Mouse (Mus musculus) heart, embryonic 15.5 days (tissue): ENCODE measurements around the gene Fbxo40. TPM values are rescaled to one million over a fixed set of nuclear protein-coding genes. Genes with fewer than 3 reads are reported as not detected.

Source experiments
- ATAC-seq: fragments of 200-750 bp; cut with Nextera tagmentation; replicated peaks from 2 replicates; pipeline ENCODE4 v1.8.0; 2017; ENCODE audit warnings: low read depth, moderate TSS enrichment; ENCODE audit not compliant: insufficient number of reproducible peaks, insufficient read depth, low FRiP score
- H3K27ac ChIP-seq: fragments of 300-500 bp; sonication (generic); 2 replicates; pipeline ENCODE4 v1.5.1; 2015; ENCODE audit warnings: mild to moderate bottlenecking, inconsistent platforms
- H3K27me3 ChIP-seq: fragments of 300-500 bp; sonication (generic); 2 replicates; pipeline ENCODE4 v1.6.1; 2015; ENCODE audit warnings: inconsistent platforms
- H3K36me3 ChIP-seq: fragments of 300-500 bp; sonication (generic); 2 replicates; pipeline ENCODE4 v1.6.1; 2015; ENCODE audit warnings: mild to moderate bottlenecking, inconsistent platforms
- H3K4me1 ChIP-seq: fragments of 300-500 bp; sonication (generic); replicated peaks from 2 replicates; pipeline ENCODE4 v1.6.1; 2015; ENCODE audit warnings: inconsistent platforms
- H3K4me2 ChIP-seq: fragments of 300-500 bp; sonication (generic); 2 replicates; pipeline ENCODE4 v1.6.1; 2015; ENCODE audit warnings: inconsistent platforms, mild to moderate bottlenecking, moderate library complexity
- H3K4me3 ChIP-seq: fragments of 300-500 bp; sonication (generic); 2 replicates; pipeline ENCODE4 v1.5.1; 2015; ENCODE audit warnings: mild to moderate bottlenecking, inconsistent platforms
- H3K9ac ChIP-seq: fragments of 300-500 bp; sonication (generic); 2 replicates; pipeline ENCODE4 v1.6.1; 2015; ENCODE audit warnings: mild to moderate bottlenecking, inconsistent platforms
- H3K9me3 ChIP-seq: fragments of 300-500 bp; sonication (generic); replicated peaks from 2 replicates; pipeline ENCODE4 v1.6.1; 2016; ENCODE audit warnings: inconsistent platforms
- WGBS: fragments of 180-500 bp; shearing (Covaris S2); methylation state at CpG from one replicate; pipeline ENCODE4 v1.1.7; 2015; ENCODE audit warnings: mixed read lengths; 5-methylcytosine and 5-hydroxymethylcytosine counted together
- polyA plus RNA-seq: library from polyadenylated mRNA; unstranded; fragments of >200 nt; fragmentation: Nextera tagmentation; extraction: Ambion mirVana; gene quantifications from 2 replicates; pipeline ENCODE4 v1.2.1, GENCODE M21; 2015

The Fbxo40 gene
- polyA plus RNA-seq, 1 experiment from 2014 or later, result 13.8 TPM

DNA sequence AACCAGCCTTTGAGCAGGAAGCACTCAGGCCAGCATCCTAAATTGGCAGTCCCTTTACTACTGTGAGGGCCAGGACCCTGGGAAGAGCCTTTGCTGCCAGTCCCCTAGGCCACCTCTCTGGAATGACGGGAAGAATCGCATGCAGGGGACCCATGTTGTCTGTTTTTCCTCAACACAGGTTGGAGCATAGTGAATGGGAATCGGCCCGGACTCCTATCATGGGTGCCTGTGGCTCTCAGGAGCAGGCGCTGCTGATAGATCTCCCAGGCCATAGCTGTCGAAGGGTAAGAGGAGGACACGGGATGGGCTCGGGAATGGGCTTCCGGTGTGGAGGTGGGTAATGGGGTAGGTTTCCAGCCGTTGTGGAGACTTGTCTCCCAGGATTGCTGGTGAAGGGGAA lies 58.9 kb downstream of the Fbxo40 start:
- H3K4me3 ChIP-seq, result no peak overlapping the region
- no peak overlapping the region for H3K4me2 ChIP-seq
- no peaks in the 10 kb centered on the region for H3K9me3 ChIP-seq
- H3K27me3 ChIP-seq, result no peaks in the 10 kb centered on the region
- peaks cover 64% of the 10 kb centered on the region for H3K36me3 ChIP-seq
- no peak for ATAC-seq
- 82% methylated on average over 10 of the region's 10 CpGs for WGBS
- H3K27ac ChIP-seq, result no peak overlapping the region
- peaks cover 12% of the 10 kb centered on the region for H3K4me1 ChIP-seq
- no peak overlapping the region for H3K9ac ChIP-seq

DNA sequence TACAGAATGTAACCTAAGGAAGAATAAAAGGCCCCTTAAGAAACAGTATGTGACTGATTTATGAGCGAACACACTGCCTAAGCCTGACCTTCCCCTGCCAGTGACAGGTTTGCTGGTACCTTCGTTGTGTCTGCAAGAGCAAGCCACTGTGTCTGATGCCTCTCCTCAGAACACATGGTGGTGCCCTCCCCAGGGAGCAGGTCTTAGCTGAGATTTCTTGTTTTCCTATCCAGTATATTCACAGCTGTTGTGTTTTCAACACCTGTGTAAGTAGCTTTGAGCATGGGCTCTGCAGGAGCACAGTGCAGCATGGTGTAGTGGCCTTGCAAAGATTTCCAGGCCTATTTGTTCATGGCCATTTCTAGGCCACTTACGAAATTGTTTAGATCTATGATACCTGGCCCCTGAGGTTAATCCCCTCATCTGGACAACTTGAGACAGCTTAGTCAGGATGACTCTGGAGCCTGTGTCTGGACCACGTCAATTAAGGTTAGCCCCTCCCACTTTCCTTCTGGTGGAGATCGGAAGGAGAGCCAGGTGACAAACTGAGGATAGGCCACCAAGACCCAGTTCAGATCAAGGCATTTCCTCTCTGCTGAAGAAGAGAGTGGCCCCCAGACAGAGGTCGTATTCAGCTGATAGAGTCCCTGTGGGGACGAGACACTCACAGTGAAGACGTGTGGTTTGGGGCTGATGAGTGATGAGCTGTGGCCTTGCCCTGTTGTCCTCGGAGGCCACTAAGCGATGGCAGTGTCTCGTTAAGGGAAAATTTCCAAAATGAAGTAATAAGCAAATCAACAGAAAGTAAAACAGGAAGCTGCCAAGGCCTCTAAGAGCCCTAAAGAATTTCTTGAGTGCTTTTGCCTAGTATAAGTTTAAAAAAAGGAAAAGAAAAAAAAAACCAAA lies 59.8 kb downstream of the Fbxo40 start:
- 62% methylated on average over 11 of the region's 11 CpGs for WGBS
- peaks cover 73% of the 10 kb centered on the region for H3K36me3 ChIP-seq
- H3K9me3 ChIP-seq, result no peaks in the 10 kb centered on the region
- ATAC-seq, result no peak
- peaks cover 12% of the 10 kb centered on the region for H3K4me1 ChIP-seq
- H3K27ac ChIP-seq, result no peak overlapping the region
- H3K27me3 ChIP-seq, result no peaks in the 10 kb centered on the region
- no peak overlapping the region for H3K4me2 ChIP-seq
- H3K4me3 ChIP-seq, result no peak overlapping the region
- no peak overlapping the region for H3K9ac ChIP-seq

DNA sequence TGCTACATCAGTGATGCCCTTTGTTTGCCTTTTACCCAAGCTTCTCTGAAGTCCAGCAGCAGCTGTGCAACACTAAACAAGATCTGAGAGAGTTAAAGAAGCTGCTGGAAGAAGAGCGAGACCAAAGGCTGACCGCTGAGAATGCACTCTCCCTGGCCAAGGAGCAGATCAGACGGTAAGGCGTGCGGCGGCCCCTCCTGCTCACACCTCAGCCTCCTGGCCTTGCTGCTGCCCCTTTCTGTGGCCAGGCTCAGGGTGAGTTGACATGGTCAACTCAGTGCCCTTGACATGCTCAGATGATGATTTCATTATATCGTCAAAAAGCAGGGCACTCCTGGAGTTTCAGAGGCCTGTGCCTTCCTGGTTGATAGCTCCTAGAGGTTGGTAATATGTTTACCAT lies 61.1 kb downstream of the Fbxo40 start:
- Histone ChIP-seq H3K4me3 (no peak overlapping the region), H3K27me3 (no peaks in the 10 kb centered on the region), H3K9ac (no peak overlapping the region), H3K4me1 (peaks cover 8% of the 10 kb centered on the region), H3K27ac (no peak overlapping the region), H3K36me3 (peaks cover 85% of the 10 kb centered on the region), H3K4me2 (no peak overlapping the region), H3K9me3 (no peaks in the 10 kb centered on the region)
- ATAC-seq, result no peak
- 89% methylated on average over 7 of the region's 7 CpGs for WGBS

DNA sequence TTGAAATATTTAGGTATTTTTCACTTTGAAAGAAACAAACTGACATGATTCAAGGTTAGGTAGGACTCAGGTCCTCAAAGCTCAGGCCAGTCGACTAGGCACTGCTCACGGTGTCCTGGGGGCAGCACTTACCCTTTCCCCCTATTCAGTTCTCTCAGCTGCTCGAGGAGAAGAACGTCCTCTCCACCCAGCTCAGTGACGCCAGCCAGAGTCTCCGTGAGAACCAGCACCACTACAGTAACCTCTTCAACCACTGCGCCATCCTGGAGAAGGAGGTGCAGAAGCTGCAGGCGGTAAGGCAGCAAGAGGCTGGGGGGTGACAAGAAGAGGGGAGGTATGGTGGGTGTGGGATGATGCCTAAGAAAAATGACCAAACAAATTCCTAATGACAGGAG lies 62.2 kb downstream of the Fbxo40 start:
- H3K4me1 ChIP-seq, result no peaks in the 10 kb centered on the region
- H3K4me3 ChIP-seq, result no peak overlapping the region
- H3K36me3 ChIP-seq, result peaks cover 88% of the 10 kb centered on the region
- WGBS, result 85% methylated on average over 8 of the region's 8 CpGs
- H3K9me3 ChIP-seq, result no peaks in the 10 kb centered on the region
- H3K9ac ChIP-seq, result no peak overlapping the region
- H3K4me2 ChIP-seq, result no peak overlapping the region
- no peaks in the 10 kb centered on the region for H3K27me3 ChIP-seq
- H3K27ac ChIP-seq, result no peak overlapping the region
- ATAC-seq, result no peak

DNA sequence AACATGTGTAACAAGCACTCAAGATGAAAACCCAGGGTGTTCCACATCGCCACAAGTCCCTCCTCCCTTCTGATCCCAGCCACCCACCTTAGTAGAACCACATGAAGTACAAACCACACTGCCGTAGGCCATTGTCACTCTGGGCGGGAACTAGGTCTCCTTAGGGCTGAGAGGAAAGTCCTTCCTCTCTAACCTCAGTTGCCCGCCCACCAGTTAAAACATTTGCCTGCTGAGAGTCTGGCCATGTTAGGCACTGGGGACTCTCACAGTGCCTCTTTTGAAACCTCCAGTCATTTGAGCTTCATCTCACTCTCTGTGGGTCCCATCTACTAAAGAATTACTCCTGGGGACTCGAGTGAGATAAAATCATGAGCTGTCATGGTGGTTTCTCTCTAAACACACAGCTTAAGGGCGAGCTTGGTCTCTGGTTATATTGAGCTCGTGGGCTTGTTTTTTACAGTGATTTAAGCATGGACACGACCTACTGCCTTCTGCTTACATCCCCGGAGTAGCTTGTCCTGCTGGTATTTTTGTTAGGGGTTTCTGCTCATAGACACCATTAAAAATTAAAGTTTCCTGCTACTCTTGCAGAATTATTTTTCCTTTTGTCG lies 62.7 kb downstream of the Fbxo40 start:
- Histone ChIP-seq H3K27ac (no peak overlapping the region), H3K4me2 (no peak overlapping the region), H3K4me3 (no peak overlapping the region), H3K9ac (no peak overlapping the region), H3K9me3 (no peaks in the 10 kb centered on the region), H3K27me3 (no peaks in the 10 kb centered on the region), H3K4me1 (no peaks in the 10 kb centered on the region), H3K36me3 (peaks cover 83% of the 10 kb centered on the region)
- WGBS, result 81% methylated on average over 10 of the region's 10 CpGs
- no peak for ATAC-seq

DNA sequence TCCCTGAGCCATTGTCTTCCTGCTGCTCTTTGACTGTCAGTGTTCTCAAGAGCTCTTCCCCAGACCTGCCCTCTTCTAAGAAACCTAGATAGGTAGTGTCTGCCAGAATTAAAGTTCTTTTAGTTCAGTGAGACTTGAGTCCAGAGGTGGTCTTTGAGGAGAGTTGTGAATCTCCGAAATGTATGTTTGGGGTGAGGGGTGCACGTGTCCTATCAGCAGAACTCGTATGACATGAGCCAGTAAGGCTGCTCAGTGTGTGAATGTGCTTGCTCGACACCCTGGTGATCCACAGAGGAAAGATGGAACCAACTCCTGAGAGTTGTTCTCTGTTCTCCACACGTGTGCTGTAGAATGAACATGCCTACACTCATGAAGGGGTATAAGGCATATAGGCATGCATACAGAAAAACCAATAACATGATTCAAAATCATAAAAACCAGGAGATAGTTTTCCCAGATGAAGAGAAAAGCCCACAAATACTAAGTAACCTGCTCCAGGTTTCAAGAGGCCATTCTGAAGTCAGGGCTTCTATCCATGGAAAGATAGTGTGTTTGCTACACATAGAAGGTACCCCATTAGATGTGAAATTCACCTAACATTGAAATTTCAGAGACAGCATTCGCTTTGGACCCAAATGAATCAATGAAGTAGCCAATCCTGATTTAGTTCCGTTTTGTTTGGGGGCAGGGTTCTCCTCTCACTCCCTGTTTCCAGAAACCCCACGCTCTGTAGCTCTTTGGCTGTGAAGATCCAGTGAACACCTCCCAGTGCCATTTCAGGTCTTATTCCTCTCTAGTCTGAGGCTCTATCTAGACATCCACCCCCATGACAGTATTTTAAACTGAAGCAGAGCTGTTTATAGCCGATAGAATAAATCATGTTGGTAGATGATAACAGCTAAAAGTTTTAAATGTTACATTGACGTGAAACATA lies 63.5 kb downstream of the Fbxo40 start:
- Histone ChIP-seq H3K27ac (no peak overlapping the region), H3K4me2 (no peak overlapping the region), H3K4me1 (no peaks in the 10 kb centered on the region), H3K27me3 (no peaks in the 10 kb centered on the region), H3K4me3 (no peak overlapping the region), H3K9ac (no peak overlapping the region), H3K9me3 (no peaks in the 10 kb centered on the region), H3K36me3 (peaks cover 77% of the 10 kb centered on the region)
- ATAC-seq, result no peak
- 87% methylated on average over 10 of the region's 10 CpGs for WGBS

DNA sequence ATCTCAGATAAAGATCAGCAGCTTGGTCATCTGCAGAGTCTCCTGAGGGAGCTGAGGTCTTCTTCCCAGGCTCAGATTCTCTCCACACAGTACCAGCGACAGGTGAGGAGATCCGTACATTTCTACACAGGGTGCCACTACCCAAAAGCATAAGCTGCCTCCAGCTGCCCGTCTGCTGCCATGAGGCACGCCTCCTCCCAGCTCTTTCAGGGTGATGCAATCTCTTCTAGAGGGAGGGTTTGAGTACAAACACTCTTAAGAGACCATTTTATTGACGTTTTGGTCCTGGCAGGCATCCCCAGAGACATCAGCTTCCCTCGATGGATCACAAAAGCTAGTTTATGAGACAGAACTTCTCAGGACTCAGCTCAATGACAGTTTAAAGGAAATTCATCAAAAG lies 64.5 kb downstream of the Fbxo40 start:
- Histone ChIP-seq H3K36me3 (peaks cover 67% of the 10 kb centered on the region), H3K4me2 (no peak overlapping the region), H3K4me1 (no peaks in the 10 kb centered on the region), H3K27me3 (no peaks in the 10 kb centered on the region), H3K27ac (no peak overlapping the region), H3K9me3 (no peaks in the 10 kb centered on the region), H3K4me3 (no peak overlapping the region), H3K9ac (no peak overlapping the region)
- ATAC-seq, result no peak
- WGBS, result 76% methylated on average over 6 of the region's 6 CpGs

DNA sequence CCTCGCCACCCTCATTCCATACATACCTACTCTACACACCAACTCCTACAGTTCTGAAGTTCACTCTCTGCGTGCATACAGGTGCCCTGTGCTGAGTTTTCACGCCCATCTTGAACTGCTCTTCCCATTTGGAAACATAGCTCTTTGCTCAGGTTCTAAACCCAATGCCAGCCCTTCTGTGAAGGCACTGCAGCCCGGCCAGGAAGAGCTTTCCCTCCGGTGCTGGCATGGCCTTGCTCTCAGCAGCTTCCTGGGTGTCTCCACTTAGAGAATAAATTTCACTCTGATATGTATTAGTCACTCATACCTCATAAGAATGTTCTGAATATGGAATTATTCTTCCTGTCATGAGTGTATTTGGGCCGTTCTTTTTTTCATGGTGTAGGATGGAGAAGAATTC lies 64.9 kb downstream of the Fbxo40 start:
- H3K27me3 ChIP-seq, result no peaks in the 10 kb centered on the region
- H3K4me3 ChIP-seq, result no peak overlapping the region
- H3K4me2 ChIP-seq, result no peak overlapping the region
- ATAC-seq, result no peak
- H3K9ac ChIP-seq, result no peak overlapping the region
- H3K36me3 ChIP-seq, result peaks cover 67% of the 10 kb centered on the region
- 80% methylated on average over 6 of the region's 6 CpGs for WGBS
- H3K4me1 ChIP-seq, result no peaks in the 10 kb centered on the region
- no peak overlapping the region for H3K27ac ChIP-seq
- H3K9me3 ChIP-seq, result no peaks in the 10 kb centered on the region

DNA sequence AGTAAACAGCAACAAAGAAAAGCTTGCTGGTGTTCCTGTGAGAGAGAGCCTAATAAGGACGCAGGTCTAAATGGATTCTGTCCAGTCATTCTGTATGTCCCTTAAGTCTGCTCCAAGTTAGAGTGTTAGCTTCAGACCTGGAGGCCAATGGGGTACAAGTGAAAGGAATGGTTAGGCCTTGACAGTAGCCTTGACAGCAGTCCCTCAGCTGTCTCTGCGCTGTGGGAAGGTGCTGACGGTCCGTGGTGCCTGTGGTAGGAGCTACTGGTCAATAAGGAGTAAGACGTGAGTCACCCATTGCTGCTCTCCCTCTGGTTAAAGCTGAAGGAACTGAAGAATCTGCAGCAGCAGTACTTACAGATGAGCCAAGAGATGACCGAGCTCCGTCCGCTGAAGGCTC lies 66.0 kb downstream of the Fbxo40 start:
- H3K9ac ChIP-seq, result no peak overlapping the region
- no peaks in the 10 kb centered on the region for H3K9me3 ChIP-seq
- H3K4me3 ChIP-seq, result no peak overlapping the region
- H3K27me3 ChIP-seq, result no peaks in the 10 kb centered on the region
- 92% methylated on average over 8 of the region's 8 CpGs for WGBS
- no peak overlapping the region for H3K4me2 ChIP-seq
- no peaks in the 10 kb centered on the region for H3K4me1 ChIP-seq
- no peak for ATAC-seq
- H3K27ac ChIP-seq, result no peak overlapping the region
- peaks cover 62% of the 10 kb centered on the region for H3K36me3 ChIP-seq

DNA sequence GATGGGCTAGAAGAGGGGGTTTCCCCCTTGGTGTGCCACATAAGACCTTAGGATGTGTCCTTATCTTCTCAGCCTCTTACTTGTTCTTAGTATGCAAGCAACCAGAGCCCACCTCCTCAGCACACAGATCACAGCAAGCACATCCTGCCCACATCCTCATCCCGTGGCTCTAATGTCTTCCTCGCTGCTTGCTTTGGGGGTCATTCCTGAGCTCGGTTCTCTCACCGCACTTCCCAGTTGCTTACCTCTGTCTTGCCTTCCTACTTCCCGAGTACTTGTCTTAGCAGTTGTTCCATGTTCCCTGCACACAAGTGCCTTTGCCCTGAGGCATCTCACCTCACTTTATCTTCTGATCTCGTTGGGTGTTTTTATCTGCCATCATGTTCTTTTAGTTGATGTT lies 68.3 kb downstream of the Fbxo40 start:
- no peak overlapping the region for H3K4me2 ChIP-seq
- ATAC-seq, result no peak
- 87% methylated on average over 6 of the region's 6 CpGs for WGBS
- no peaks in the 10 kb centered on the region for H3K9me3 ChIP-seq
- H3K4me3 ChIP-seq, result no peak overlapping the region
- no peak overlapping the region for H3K27ac ChIP-seq
- no peak overlapping the region for H3K9ac ChIP-seq
- H3K27me3 ChIP-seq, result no peaks in the 10 kb centered on the region
- H3K4me1 ChIP-seq, result no peaks in the 10 kb centered on the region
- H3K36me3 ChIP-seq, result peaks cover 53% of the 10 kb centered on the region

DNA sequence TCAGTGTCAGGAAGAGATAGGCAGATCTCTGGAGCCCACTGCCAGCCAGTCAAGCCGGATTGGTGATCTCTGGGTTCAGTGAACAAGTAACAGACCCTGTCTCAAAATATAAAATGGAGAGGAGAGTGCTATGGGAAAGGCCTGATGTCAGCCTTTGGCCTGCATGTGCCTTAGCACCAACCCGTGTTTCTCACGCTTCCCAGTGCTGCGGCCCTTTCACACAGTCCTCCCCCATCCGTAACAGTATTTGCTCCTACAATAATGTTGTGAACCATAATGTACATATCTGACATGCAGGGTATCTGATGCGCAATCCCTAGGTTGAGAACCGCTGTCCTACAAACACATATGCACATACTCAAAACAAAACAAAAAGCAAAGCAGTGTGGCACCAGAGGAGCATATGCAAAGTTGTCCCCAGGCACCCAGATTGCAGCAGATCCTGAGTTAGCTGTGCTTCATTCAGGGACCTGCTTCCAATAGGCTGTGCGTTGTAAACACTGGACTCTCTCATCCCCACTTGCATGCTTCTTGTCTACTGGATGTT lies 69.1 kb downstream of the Fbxo40 start:
- 87% methylated on average over 8 of the region's 8 CpGs for WGBS

More for the DNA sequence above, 69.1 kb downstream of the Fbxo40 start:
- no peak overlapping the region for H3K4me2 ChIP-seq
- no peaks in the 10 kb centered on the region for H3K4me1 ChIP-seq
- H3K4me3 ChIP-seq, result no peak overlapping the region
- no peak overlapping the region for H3K27ac ChIP-seq
- no peak for ATAC-seq
- no peak overlapping the region for H3K9ac ChIP-seq
- H3K36me3 ChIP-seq, result peaks cover 53% of the 10 kb centered on the region
- no peaks in the 10 kb centered on the region for H3K27me3 ChIP-seq
- H3K9me3 ChIP-seq, result no peaks in the 10 kb centered on the region
